Mouse (Mus musculus): ENCODE data around the gene Krit1. TPM values are rescaled to one million over a fixed set of nuclear protein-coding genes. Genes with fewer than 3 reads are reported as not detected.
"Not testable (repeated sequence)": the region's sequence is repeated elsewhere in the genome, so short reads cannot be mapped to it uniquely, and the experiment has no call there.

Gene Krit1
- polyA plus RNA-seq, 1 experiment from 2014 or later: 43.2 TPM

- 94% methylated on average over 2 of the region's 2 CpGs for WGBS
- H3K9me3 ChIP-seq (ENCODE audit: control insufficient read depth, low read length); H3K4me1 ChIP-seq (ENCODE audit: control insufficient read depth, insufficient read depth, low read depth, low read length); H3K27ac ChIP-seq (ENCODE audit: low read depth, low read length); H3K27me3 ChIP-seq (replicated peaks; ENCODE audit: control insufficient read depth, insufficient read depth, low read length); H3K4me2 ChIP-seq (ENCODE audit: low read length); H3K9ac ChIP-seq (ENCODE audit: low read depth, low read length); H3K4me3 ChIP-seq (ENCODE audit: low read length); H3K36me3 ChIP-seq (ENCODE audit: control insufficient read depth, insufficient read depth, low read length); ATAC-seq: not testable (repeated sequence)
Observed at GRCm38 (mm10) chr5:3797101-3797500, 5.9 kb upstream of the Krit1 start.

- not testable (repeated sequence) for H3K9me3 ChIP-seq (ENCODE audit: control insufficient read depth, low read length); H3K27me3 ChIP-seq (replicated peaks; ENCODE audit: control insufficient read depth, insufficient read depth, low read length); H3K4me3 ChIP-seq (ENCODE audit: low read length); H3K4me2 ChIP-seq (ENCODE audit: low read length); H3K9ac ChIP-seq (ENCODE audit: low read depth, low read length); H3K36me3 ChIP-seq (ENCODE audit: control insufficient read depth, insufficient read depth, low read length); ATAC-seq; H3K4me1 ChIP-seq (ENCODE audit: control insufficient read depth, insufficient read depth, low read depth, low read length); H3K27ac ChIP-seq (ENCODE audit: low read depth, low read length)
Observed at GRCm38 (mm10) chr5:3798656-3799055, 4.3 kb upstream of the Krit1 start.

- H3K27ac ChIP-seq (ENCODE audit: low read depth, low read length): no peak overlapping the region
- whole genome bisulfite sequencing: 88% methylated on average over 1 of the region's 1 CpGs
- no peak overlapping the region for H3K4me3 ChIP-seq (ENCODE audit: low read length)
Observed at GRCm38 (mm10) chr5:3800041-3800440, 2.9 kb upstream of the Krit1 start.

GRCm38 (mm10) chr5:3800881-3801280, 2.1 kb upstream of the Krit1 start:
- no peak overlapping the region for H3K9ac ChIP-seq (ENCODE audit: low read depth, low read length)
- H3K4me3 ChIP-seq (ENCODE audit: low read length): no peak overlapping the region
- no peaks in the 10 kb centered on the region for H3K9me3 ChIP-seq (ENCODE audit: control insufficient read depth, low read length)
- H3K4me2 ChIP-seq (ENCODE audit: low read length): peak overlapping the region; percentile 44
- ATAC-seq: no peak
- H3K36me3 ChIP-seq (ENCODE audit: control insufficient read depth, insufficient read depth, low read length): no peaks in the 10 kb centered on the region
- H3K27me3 ChIP-seq (replicated peaks; ENCODE audit: control insufficient read depth, insufficient read depth, low read length): no peaks in the 10 kb centered on the region
- no peak overlapping the region for H3K27ac ChIP-seq (ENCODE audit: low read depth, low read length)
- WGBS: 80% methylated on average over 4 of the region's 4 CpGs
- peaks cover 12% of the 10 kb centered on the region for H3K4me1 ChIP-seq (ENCODE audit: control insufficient read depth, insufficient read depth, low read depth, low read length)

More at GRCm38 (mm10) chr5:3800041-3800440, 2.9 kb upstream of the Krit1 start:
- no peaks in the 10 kb centered on the region for H3K27me3 ChIP-seq (replicated peaks; ENCODE audit: control insufficient read depth, insufficient read depth, low read length)
- H3K9me3 ChIP-seq (ENCODE audit: control insufficient read depth, low read length): no peaks in the 10 kb centered on the region
- no peaks in the 10 kb centered on the region for H3K36me3 ChIP-seq (ENCODE audit: control insufficient read depth, insufficient read depth, low read length)
- H3K4me2 ChIP-seq (ENCODE audit: low read length): no peak overlapping the region
- no peak for ATAC-seq
- peaks cover 12% of the 10 kb centered on the region for H3K4me1 ChIP-seq (ENCODE audit: control insufficient read depth, insufficient read depth, low read depth, low read length)
- H3K9ac ChIP-seq (ENCODE audit: low read depth, low read length): no peak overlapping the region

GRCm38 (mm10) chr5:3801672-3802432, 1.1 kb upstream of the Krit1 start:
- Histone ChIP-seq H3K27me3 (replicated peaks; ENCODE audit: control insufficient read depth, insufficient read depth, low read length) (no peaks in the 10 kb centered on the region), H3K4me3 (ENCODE audit: low read length) (peak overlapping the region; percentile 64), H3K4me1 (ENCODE audit: control insufficient read depth, insufficient read depth, low read depth, low read length) (peaks cover 12% of the 10 kb centered on the region), H3K27ac (ENCODE audit: low read depth, low read length) (peak overlapping the region; percentile 91), H3K9me3 (ENCODE audit: control insufficient read depth, low read length) (no peaks in the 10 kb centered on the region), H3K9ac (ENCODE audit: low read depth, low read length) (peak overlapping the region; percentile 78), H3K36me3 (ENCODE audit: control insufficient read depth, insufficient read depth, low read length) (no peaks in the 10 kb centered on the region), H3K4me2 (ENCODE audit: low read length) (peak overlapping the region; percentile 72)
- peak; percentile 1; the same call in 1 of the 2 replicates for ATAC-seq
- WGBS: 5% methylated on average over 18 of the region's 18 CpGs

GRCm38 (mm10) chr5:3803292-3804165, 545 bp downstream of the Krit1 start:
- Histone ChIP-seq H3K36me3 (ENCODE audit: control insufficient read depth, insufficient read depth, low read length) (no peaks in the 10 kb centered on the region), H3K27ac (ENCODE audit: low read depth, low read length) (peak overlapping the region; percentile 91), H3K4me1 (ENCODE audit: control insufficient read depth, insufficient read depth, low read depth, low read length) (peaks cover 12% of the 10 kb centered on the region), H3K9ac (ENCODE audit: low read depth, low read length) (peak overlapping the region; percentile 78), H3K4me2 (ENCODE audit: low read length) (peak overlapping the region; percentile 72), H3K9me3 (ENCODE audit: control insufficient read depth, low read length) (no peaks in the 10 kb centered on the region), H3K27me3 (replicated peaks; ENCODE audit: control insufficient read depth, insufficient read depth, low read length) (no peaks in the 10 kb centered on the region), H3K4me3 (ENCODE audit: low read length) (peak overlapping the region; percentile 64)
- under 1% methylated on average over 36 of the region's 36 CpGs for WGBS
- peak; percentile 85 for ATAC-seq

GRCm38 (mm10) chr5:3808472-3808871, 5.5 kb downstream of the Krit1 start:
- Histone ChIP-seq H3K9ac (ENCODE audit: low read depth, low read length) (no peak overlapping the region), H3K27ac (ENCODE audit: low read depth, low read length) (no peak overlapping the region)
- ATAC-seq: no peak

GRCm38 (mm10) chr5:3834107-3834506, 31.1 kb downstream of the Krit1 start:
- Histone ChIP-seq H3K27me3 (replicated peaks; ENCODE audit: control insufficient read depth, insufficient read depth, low read length) (no peaks in the 10 kb centered on the region), H3K27ac (ENCODE audit: low read depth, low read length) (no peak overlapping the region), H3K4me3 (ENCODE audit: low read length) (no peak overlapping the region), H3K4me2 (ENCODE audit: low read length) (no peak overlapping the region), H3K9ac (ENCODE audit: low read depth, low read length) (no peak overlapping the region), H3K9me3 (ENCODE audit: control insufficient read depth, low read length) (peaks cover 7% of the 10 kb centered on the region), H3K4me1 (ENCODE audit: control insufficient read depth, insufficient read depth, low read depth, low read length) (no peaks in the 10 kb centered on the region), H3K36me3 (ENCODE audit: control insufficient read depth, insufficient read depth, low read length) (peaks cover 33% of the 10 kb centered on the region)
- no peak for ATAC-seq
- WGBS: 78% methylated on average over 1 of the region's 1 CpGs

More at GRCm38 (mm10) chr5:3808472-3808871, 5.5 kb downstream of the Krit1 start:
- H3K9me3 ChIP-seq (ENCODE audit: control insufficient read depth, low read length): no peaks in the 10 kb centered on the region
- WGBS: 96% methylated on average over 1 of the region's 1 CpGs
- H3K36me3 ChIP-seq (ENCODE audit: control insufficient read depth, insufficient read depth, low read length): peaks cover 10% of the 10 kb centered on the region
- no peak overlapping the region for H3K4me3 ChIP-seq (ENCODE audit: low read length)
- H3K4me1 ChIP-seq (ENCODE audit: control insufficient read depth, insufficient read depth, low read depth, low read length): peaks cover 3% of the 10 kb centered on the region
- H3K4me2 ChIP-seq (ENCODE audit: low read length): no peak overlapping the region
- no peaks in the 10 kb centered on the region for H3K27me3 ChIP-seq (replicated peaks; ENCODE audit: control insufficient read depth, insufficient read depth, low read length)

- Histone ChIP-seq H3K27me3 (replicated peaks; ENCODE audit: control insufficient read depth, insufficient read depth, low read length) (no peaks in the 10 kb centered on the region), H3K27ac (ENCODE audit: low read depth, low read length) (no peak within 1 kb of the TSS), H3K4me1 (ENCODE audit: control insufficient read depth, insufficient read depth, low read depth, low read length) (no peaks in the 10 kb centered on the region; the same call in 1 of the 2 replicates), H3K9ac (ENCODE audit: low read depth, low read length) (peak within 1 kb of the TSS; percentile 33), H3K9me3 (ENCODE audit: control insufficient read depth, low read length) (no peaks in the 10 kb centered on the region), H3K4me2 (ENCODE audit: low read length) (peak within 1 kb of the TSS; percentile 69), H3K4me3 (ENCODE audit: low read length) (peak within 1 kb of the TSS; percentile 41), H3K36me3 (ENCODE audit: control insufficient read depth, insufficient read depth, low read length) (peaks cover 10% of the 10 kb centered on the region; the same call in 1 of the 2 replicates)
- 3% methylated on average over 24 of the region's 24 CpGs for WGBS
- peak; percentile 75 for ATAC-seq
Observed at GRCm38 (mm10) chr5:3845026-3845425, 42.0 kb downstream of the Krit1 start, which contains the start of gene Lrrd1. Gene Lrrd1 (plus strand): TSS chr5:3845173.

Data from hindbrain, embryonic 16.5 days (tissue).